Mouse (Mus musculus): ENCODE data around the gene Sgms1. TPM values are rescaled to one million over a fixed set of nuclear protein-coding genes. Genes with fewer than 3 reads are reported as not detected.

Sgms1 gene
- polyA plus RNA-seq, 1 experiment from 2014 or later = 43.0 TPM

DNA sequence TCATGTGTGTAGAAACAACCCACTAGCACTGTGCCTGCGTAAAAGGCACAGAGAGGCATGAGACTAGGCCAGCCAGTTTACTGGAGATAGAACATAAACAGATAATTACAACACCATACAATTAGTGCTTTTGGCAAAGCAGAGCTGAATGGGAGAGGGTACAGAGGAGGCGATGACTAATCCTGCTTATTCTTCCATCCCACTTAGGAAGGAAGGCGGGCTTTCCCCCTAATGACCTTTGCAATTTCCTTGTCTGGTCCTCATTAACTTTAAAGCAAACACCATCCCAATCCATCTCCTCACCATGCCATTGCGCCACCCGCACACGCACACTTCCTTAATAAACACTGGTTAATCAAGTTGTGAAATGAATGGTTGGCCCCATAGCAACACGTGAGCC lies 91.3 kb downstream of the Sgms1 start:
- no peaks in the 10 kb centered on the region for H3K36me3 ChIP-seq (ENCODE audit: control insufficient read depth, insufficient read depth, low read length)
- peaks cover 4% of the 10 kb centered on the region; the same call in 1 of the 2 replicates for H3K4me1 ChIP-seq (ENCODE audit: control insufficient read depth, insufficient read depth, low read length)
- no peak overlapping the region for H3K4me3 ChIP-seq (replicated peaks; ENCODE audit: low read length)
- WGBS = 66% methylated on average over 7 of the region's 7 CpGs
- no peak overlapping the region for H3K9ac ChIP-seq (ENCODE audit: low read length)
- H3K27me3 ChIP-seq (ENCODE audit: control insufficient read depth, insufficient read depth, low read length) = no peaks in the 10 kb centered on the region
- no peak for ATAC-seq (ENCODE audit: insufficient read depth, low FRiP score)
- no peaks in the 10 kb centered on the region for H3K9me3 ChIP-seq (replicated peaks; ENCODE audit: control insufficient read depth, low read length)
- no peak overlapping the region for H3K4me2 ChIP-seq (ENCODE audit: low read depth, low read length)
- H3K27ac ChIP-seq (ENCODE audit: low read length) = no peak overlapping the region

DNA sequence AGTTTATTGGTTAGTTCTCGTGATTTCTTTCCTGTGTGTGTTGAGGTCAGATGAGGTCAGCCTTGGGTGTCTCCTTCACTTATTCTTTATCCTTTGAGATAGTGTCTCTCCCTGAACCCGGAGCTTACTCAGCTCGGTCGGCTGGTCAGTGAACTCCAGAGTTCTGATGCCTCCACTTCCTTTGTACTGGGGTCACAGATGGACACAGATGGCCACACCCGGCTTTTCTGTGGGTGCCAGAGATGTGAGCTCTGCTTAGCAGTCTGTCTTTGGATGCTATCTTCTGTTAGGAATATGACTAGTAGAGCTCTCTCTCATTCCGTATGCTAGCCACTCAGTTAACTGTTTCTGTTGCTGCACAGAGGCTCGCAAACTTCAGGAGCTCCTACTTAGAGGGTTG lies 92.7 kb downstream of the Sgms1 start:
- H3K27ac ChIP-seq (ENCODE audit: low read length) = no peak overlapping the region
- no peak overlapping the region for H3K4me3 ChIP-seq (replicated peaks; ENCODE audit: low read length)
- peaks cover 16% of the 10 kb centered on the region for H3K4me1 ChIP-seq (ENCODE audit: control insufficient read depth, insufficient read depth, low read length)
- H3K27me3 ChIP-seq (ENCODE audit: control insufficient read depth, insufficient read depth, low read length) = no peaks in the 10 kb centered on the region
- H3K9me3 ChIP-seq (replicated peaks; ENCODE audit: control insufficient read depth, low read length) = no peaks in the 10 kb centered on the region
- H3K36me3 ChIP-seq (ENCODE audit: control insufficient read depth, insufficient read depth, low read length) = no peaks in the 10 kb centered on the region
- no peak overlapping the region for H3K9ac ChIP-seq (ENCODE audit: low read length)
- no peak for ATAC-seq (ENCODE audit: insufficient read depth, low FRiP score)
- WGBS = 80% methylated on average over 7 of the region's 7 CpGs
- no peak overlapping the region for H3K4me2 ChIP-seq (ENCODE audit: low read depth, low read length)

DNA sequence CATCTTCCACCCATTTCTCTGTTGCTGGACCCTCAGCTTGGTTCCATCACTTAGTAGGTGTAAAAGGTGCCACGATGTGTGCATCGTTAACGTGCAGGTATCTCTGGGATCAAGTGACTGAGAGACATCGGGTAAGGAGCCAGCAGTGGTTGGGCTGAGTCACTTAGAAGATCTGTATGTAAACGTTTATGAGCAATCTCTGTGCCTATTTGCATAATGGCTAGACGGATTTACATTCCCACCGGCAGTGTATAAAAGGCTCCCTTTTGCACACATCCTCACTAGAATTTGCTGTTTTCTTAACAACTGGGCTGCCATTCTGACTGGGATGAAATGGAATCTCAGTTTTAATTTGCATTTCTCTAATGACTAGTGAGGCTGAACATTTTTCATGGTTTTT lies 93.9 kb downstream of the Sgms1 start:
- Histone ChIP-seq H3K36me3 (ENCODE audit: control insufficient read depth, insufficient read depth, low read length) (no peaks in the 10 kb centered on the region), H3K4me3 (replicated peaks; ENCODE audit: low read length) (no peak overlapping the region), H3K9me3 (replicated peaks; ENCODE audit: control insufficient read depth, low read length) (no peaks in the 10 kb centered on the region), H3K4me2 (ENCODE audit: low read depth, low read length) (no peak overlapping the region), H3K9ac (ENCODE audit: low read length) (no peak overlapping the region), H3K27ac (ENCODE audit: low read length) (no peak overlapping the region), H3K4me1 (ENCODE audit: control insufficient read depth, insufficient read depth, low read length) (peaks cover 19% of the 10 kb centered on the region), H3K27me3 (ENCODE audit: control insufficient read depth, insufficient read depth, low read length) (no peaks in the 10 kb centered on the region)
- no peak for ATAC-seq (ENCODE audit: insufficient read depth, low FRiP score)
- WGBS = 68% methylated on average over 7 of the region's 7 CpGs

DNA sequence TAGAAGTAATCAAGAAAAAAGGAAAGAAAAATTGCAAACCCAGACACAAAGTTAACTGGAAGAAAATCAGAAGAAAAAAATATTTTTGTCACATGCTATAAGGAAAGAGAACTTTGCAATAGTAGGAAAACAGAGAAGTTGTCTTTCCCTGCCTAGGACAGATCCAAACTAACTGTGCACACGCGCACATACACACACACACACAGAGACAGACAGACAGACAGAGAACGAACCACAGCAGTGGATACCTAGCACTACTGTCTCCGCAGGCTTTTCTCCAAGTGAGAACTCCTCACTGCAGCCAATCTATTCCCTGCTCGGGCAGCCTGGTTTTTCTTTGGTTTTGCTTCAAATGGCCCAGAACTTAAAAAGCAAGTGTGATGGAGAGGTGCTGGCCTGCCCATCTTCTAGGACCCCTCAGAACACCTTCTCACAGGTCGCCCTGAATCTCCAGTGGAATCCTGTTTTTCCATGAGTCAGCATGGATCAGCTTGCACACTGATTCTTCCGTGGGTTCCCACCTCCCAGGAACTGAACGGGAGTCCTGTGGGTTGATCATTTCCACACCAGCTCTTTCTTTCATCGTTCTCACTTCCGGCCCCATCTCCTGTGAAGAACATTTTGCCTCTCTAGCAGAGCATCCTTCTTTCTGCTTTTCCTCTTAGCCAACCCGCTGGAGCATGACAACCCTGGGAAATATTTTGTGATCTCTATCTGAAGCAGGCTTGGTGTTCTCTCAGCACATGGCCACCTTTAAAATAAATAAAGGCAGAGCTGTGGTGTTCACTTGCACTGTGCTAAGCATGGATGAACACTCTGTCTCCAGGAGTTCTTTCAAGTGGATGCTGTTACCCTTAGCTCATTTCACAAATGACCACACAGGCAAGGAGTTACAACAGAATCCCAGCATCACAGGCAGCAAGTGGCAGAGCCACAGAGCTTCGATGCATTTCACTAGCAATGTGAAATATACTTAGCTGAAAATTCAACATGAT lies 96.4 kb downstream of the Sgms1 start:
- no peak for ATAC-seq (ENCODE audit: insufficient read depth, low FRiP score)
- no peaks in the 10 kb centered on the region for H3K9me3 ChIP-seq (replicated peaks; ENCODE audit: control insufficient read depth, low read length)
- no peaks in the 10 kb centered on the region for H3K36me3 ChIP-seq (ENCODE audit: control insufficient read depth, insufficient read depth, low read length)
- H3K9ac ChIP-seq (ENCODE audit: low read length) = no peak overlapping the region; the same call in 1 of the 2 replicates
- H3K4me1 ChIP-seq (ENCODE audit: control insufficient read depth, insufficient read depth, low read length) = peaks cover 31% of the 10 kb centered on the region
- no peaks in the 10 kb centered on the region for H3K27me3 ChIP-seq (ENCODE audit: control insufficient read depth, insufficient read depth, low read length)
- peak overlapping the region; percentile 55 for H3K27ac ChIP-seq (ENCODE audit: low read length)
- 74% methylated on average over 12 of the region's 12 CpGs for WGBS
- peak overlapping the region; percentile 28 for H3K4me2 ChIP-seq (ENCODE audit: low read depth, low read length)
- no peak overlapping the region for H3K4me3 ChIP-seq (replicated peaks; ENCODE audit: low read length)

DNA sequence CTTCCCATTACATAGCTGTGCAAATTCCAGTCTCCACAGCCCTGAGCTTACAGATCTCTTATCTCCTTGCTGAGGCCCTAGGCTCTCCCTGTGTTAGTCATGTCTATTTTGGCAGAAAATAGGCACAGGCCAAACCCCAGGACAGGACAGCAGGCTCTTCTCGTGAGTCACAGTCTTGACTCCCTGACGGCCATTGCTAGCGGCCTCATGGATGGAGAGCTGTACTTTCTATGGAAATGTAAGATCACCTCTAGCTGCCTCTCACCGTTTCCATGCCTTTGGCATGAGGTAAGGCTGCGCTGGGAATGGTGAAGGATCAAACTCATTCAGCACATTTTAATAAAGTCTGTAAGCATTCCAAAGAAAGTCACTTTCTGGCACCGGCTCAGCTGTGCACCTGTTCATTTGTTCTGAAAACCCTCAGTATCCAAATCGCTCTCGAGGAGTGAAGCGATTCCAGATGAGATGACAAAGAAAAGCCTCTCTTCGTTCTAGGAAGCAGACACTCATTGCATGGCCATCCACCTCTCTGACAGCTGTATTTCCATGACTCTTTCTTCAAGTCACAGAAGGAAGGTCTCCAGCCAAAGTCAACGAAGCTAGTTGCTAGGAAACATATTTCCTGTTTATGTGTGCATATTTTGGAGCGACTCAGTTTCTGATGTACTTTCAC lies 97.3 kb downstream of the Sgms1 start:
- Histone ChIP-seq H3K9ac (ENCODE audit: low read length) (no peak overlapping the region), H3K36me3 (ENCODE audit: control insufficient read depth, insufficient read depth, low read length) (no peaks in the 10 kb centered on the region), H3K27ac (ENCODE audit: low read length) (peak overlapping the region; percentile 33), H3K27me3 (ENCODE audit: control insufficient read depth, insufficient read depth, low read length) (no peaks in the 10 kb centered on the region), H3K4me2 (ENCODE audit: low read depth, low read length) (peak overlapping the region; percentile 28), H3K9me3 (replicated peaks; ENCODE audit: control insufficient read depth, low read length) (no peaks in the 10 kb centered on the region), H3K4me3 (replicated peaks; ENCODE audit: low read length) (peak overlapping the region; percentile 8; the same call in 1 of the 2 replicates), H3K4me1 (ENCODE audit: control insufficient read depth, insufficient read depth, low read length) (peaks cover 31% of the 10 kb centered on the region)
- peak; percentile 50; the same call in 1 of the 2 replicates for ATAC-seq (ENCODE audit: insufficient read depth, low FRiP score)
- WGBS = 49% methylated on average over 12 of the region's 12 CpGs

DNA sequence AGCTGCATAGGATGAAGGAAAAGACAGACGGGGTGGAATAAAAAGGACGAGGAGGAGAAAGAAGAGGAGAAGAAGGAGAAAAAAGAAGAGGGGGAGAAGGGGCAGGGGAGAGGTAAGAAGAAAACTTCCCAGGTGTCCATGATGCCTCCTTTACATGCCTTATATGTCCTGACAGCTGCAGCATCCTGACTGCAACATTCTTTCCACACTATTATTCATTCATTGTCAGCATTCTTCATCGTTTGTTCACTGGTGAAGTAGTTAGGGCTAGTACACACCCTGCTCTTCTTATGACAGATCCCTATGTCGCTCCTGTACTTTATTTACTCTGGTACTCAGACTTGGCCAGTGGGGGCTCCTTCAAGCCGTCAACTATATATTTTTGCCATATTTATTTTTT lies 98.4 kb downstream of the Sgms1 start:
- Histone ChIP-seq H3K36me3 (ENCODE audit: control insufficient read depth, insufficient read depth, low read length) (no peaks in the 10 kb centered on the region), H3K4me1 (ENCODE audit: control insufficient read depth, insufficient read depth, low read length) (peaks cover 31% of the 10 kb centered on the region), H3K4me2 (ENCODE audit: low read depth, low read length) (no peak overlapping the region), H3K27ac (ENCODE audit: low read length) (no peak overlapping the region), H3K4me3 (replicated peaks; ENCODE audit: low read length) (no peak overlapping the region), H3K9me3 (replicated peaks; ENCODE audit: control insufficient read depth, low read length) (no peaks in the 10 kb centered on the region), H3K27me3 (ENCODE audit: control insufficient read depth, insufficient read depth, low read length) (no peaks in the 10 kb centered on the region), H3K9ac (ENCODE audit: low read length) (no peak overlapping the region)
- WGBS = 78% methylated on average over 5 of the region's 5 CpGs
- no peak for ATAC-seq (ENCODE audit: insufficient read depth, low FRiP score)

DNA sequence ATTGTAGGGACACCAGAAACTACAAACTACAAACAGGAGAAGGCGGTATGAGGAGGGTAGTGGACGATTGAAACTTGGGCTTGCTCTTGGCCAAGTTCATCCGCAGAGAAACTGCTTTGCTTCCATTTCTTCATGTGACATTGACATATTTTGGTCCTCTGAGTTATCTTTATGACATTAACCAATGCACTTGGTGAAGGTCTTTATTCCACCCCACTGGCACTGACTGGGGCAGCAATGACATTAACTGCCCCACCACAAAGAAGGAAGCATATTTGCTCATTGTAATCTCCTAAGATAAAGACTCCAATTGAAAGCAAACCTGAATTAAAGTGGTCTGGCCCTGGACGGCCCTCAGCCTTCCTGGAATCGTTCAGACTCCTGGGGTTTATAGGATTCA lies 100.6 kb downstream of the Sgms1 start:
- no peak overlapping the region for H3K4me3 ChIP-seq (replicated peaks; ENCODE audit: low read length)
- H3K27ac ChIP-seq (ENCODE audit: low read length) = peak overlapping the region; percentile 7; the same call in 1 of the 2 replicates
- no peak for ATAC-seq (ENCODE audit: insufficient read depth, low FRiP score)
- peaks cover 31% of the 10 kb centered on the region for H3K4me1 ChIP-seq (ENCODE audit: control insufficient read depth, insufficient read depth, low read length)
- H3K36me3 ChIP-seq (ENCODE audit: control insufficient read depth, insufficient read depth, low read length) = no peaks in the 10 kb centered on the region
- WGBS = 65% methylated on average over 5 of the region's 5 CpGs
- no peaks in the 10 kb centered on the region for H3K9me3 ChIP-seq (replicated peaks; ENCODE audit: control insufficient read depth, low read length)
- no peak overlapping the region for H3K9ac ChIP-seq (ENCODE audit: low read length)
- no peak overlapping the region for H3K4me2 ChIP-seq (ENCODE audit: low read depth, low read length)
- no peaks in the 10 kb centered on the region for H3K27me3 ChIP-seq (ENCODE audit: control insufficient read depth, insufficient read depth, low read length)

DNA sequence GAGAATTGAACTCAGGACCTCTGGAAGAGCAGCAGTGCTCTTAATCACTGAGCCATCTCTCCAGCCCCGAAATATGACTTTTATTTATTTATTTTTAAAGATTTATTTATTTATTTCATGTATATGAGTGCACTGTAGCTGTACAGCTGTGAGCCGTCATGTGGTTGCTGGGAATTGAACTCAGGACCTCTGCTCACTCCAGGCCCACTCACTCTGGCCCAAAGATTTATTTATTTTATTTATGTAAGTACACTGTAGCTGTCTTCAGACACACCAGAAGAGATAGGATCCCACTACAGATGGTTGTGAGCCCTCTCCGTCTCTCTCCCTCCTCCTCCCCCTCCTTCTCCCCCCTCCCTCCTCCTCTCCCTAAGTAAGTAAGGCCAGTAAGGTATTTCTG lies 101.7 kb downstream of the Sgms1 start:
- no peak for ATAC-seq (ENCODE audit: insufficient read depth, low FRiP score)
- 59% methylated on average over 3 of the region's 3 CpGs for WGBS

DNA sequence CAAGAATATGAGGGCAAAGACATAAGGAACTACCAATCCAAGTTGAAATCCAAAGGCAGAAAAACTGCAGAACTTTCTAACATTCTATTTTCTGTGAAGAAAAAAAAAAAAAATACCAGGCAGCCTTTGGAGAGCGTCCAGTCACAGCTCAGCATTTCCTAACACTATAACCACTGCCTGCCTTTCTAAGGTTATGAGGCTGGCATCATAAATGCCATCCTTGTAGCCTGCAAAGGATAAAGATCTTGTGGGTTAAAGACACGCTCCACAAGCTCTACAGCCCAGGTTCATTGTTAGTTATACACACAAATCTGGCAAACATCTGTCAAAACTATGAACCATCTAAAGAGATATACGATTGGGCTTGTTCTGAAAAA lies 104.1 kb downstream of the Sgms1 start:
- ATAC-seq (ENCODE audit: insufficient read depth, low FRiP score) = no peak
- Histone ChIP-seq H3K4me2 (ENCODE audit: low read depth, low read length) (no peak overlapping the region), H3K4me3 (replicated peaks; ENCODE audit: low read length) (no peak overlapping the region), H3K9ac (ENCODE audit: low read length) (no peak overlapping the region), H3K27me3 (ENCODE audit: control insufficient read depth, insufficient read depth, low read length) (no peaks in the 10 kb centered on the region), H3K9me3 (replicated peaks; ENCODE audit: control insufficient read depth, low read length) (no peaks in the 10 kb centered on the region), H3K4me1 (ENCODE audit: control insufficient read depth, insufficient read depth, low read length) (0 out of 2 replicates have a peak, but pooled peaks cover 12% of the 10 kb centered on the region), H3K36me3 (ENCODE audit: control insufficient read depth, insufficient read depth, low read length) (no peaks in the 10 kb centered on the region), H3K27ac (ENCODE audit: low read length) (no peak overlapping the region)
- WGBS = 69% methylated on average over 3 of the region's 3 CpGs

More for the DNA sequence above, 101.7 kb downstream of the Sgms1 start:
- Histone ChIP-seq H3K9ac (ENCODE audit: low read length) (no peak overlapping the region), H3K27me3 (ENCODE audit: control insufficient read depth, insufficient read depth, low read length) (no peaks in the 10 kb centered on the region), H3K9me3 (replicated peaks; ENCODE audit: control insufficient read depth, low read length) (no peaks in the 10 kb centered on the region), H3K4me1 (ENCODE audit: control insufficient read depth, insufficient read depth, low read length) (peaks cover 24% of the 10 kb centered on the region), H3K4me2 (ENCODE audit: low read depth, low read length) (no peak overlapping the region), H3K4me3 (replicated peaks; ENCODE audit: low read length) (no peak overlapping the region), H3K36me3 (ENCODE audit: control insufficient read depth, insufficient read depth, low read length) (no peaks in the 10 kb centered on the region), H3K27ac (ENCODE audit: low read length) (no peak overlapping the region)
